Mouse (Mus musculus): ENCODE measurements around the gene Syn1. TPM values are rescaled to one million over a fixed set of nuclear protein-coding genes. Genes with fewer than 3 reads are reported as not detected.
A peak's percentile ranks its signal among the peaks of the same experiment; 100 is the strongest.

Gene Syn1
- total RNA-seq, 1 experiment: 1.6 TPM

DNA sequence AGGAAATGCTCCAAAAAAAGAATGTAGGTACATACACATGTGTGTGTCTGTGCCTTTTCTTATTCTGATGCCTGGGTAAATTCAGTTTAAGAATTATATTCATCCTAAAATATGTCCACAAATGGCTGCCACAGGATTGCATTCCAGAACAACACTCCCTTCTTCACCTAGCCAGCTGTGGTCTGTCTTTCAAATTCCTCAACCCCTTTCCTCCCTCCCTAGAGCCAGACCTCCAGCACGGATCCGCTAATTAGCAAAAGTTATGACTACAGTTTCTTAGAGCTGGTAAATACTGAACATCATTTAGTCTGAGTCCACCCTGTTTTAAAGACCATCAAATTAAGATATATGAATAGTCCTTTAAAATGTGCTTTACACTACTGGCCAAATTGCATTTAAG, 73.0 kb downstream of the Syn1 start:
- in situ Hi-C loops (cut with MboI; ENCODE audit: low sequenced_read_pairs in 2 of 2, unreplicated experiment in 2 of 2): no loop called here

DNA sequence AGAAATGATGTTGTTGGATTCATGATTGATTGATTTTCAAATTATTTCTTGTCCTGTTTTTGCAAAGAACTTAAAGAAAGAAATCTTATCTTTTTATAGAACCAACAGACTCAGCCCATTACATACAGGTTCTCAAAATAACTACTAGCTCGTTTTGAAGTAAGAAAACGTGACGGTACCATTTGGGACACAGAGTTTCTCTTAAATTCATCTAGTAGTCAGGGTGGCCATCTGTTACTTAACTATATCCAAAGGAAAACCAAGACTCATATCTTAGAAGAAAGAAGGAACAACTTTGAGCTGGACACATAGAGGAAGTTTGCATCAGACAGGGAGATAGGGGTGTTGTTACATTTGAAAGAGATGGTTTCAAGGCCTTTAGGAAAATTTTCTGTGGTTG, 73.6 kb downstream of the Syn1 start:
- DNase-seq (ENCODE audit: low read depth, low spot score): no peak
- Histone ChIP-seq H3K9me3 (ENCODE audit: control insufficient read depth, insufficient read depth, low read depth, low read length) (no peaks in the 10 kb centered on the region), H3K9ac (ENCODE audit: insufficient read depth, low read depth, low read length, poor library complexity, severe bottlenecking) (no peak overlapping the region), H3K4me1 (ENCODE audit: control insufficient read depth in 2 of 2, insufficient read depth in 2 of 2, low read length in 2 of 2, poor library complexity in 1 of 2) (0 out of 4 replicates have a peak, but pooled peaks cover 0 to 1% of the 10 kb centered on the region in 2 experiments), H3K4me3 (ENCODE audit: insufficient read depth in 1 of 2, low read depth in 1 of 2, low read length in 2 of 2, poor library complexity in 1 of 2, severe bottlenecking in 1 of 2) (no peak overlapping the region), H3K27ac (ENCODE audit: insufficient read depth, low read depth, low read length, poor library complexity, severe bottlenecking) (no peak overlapping the region), H3K36me3 (ENCODE audit: control insufficient read depth, insufficient read depth, low read length, poor library complexity, severe bottlenecking) (peaks cover 15% of the 10 kb centered on the region)
- in situ Hi-C loops (cut with MboI; ENCODE audit: low sequenced_read_pairs in 2 of 2, unreplicated experiment in 2 of 2): no loop called here
- no peak for TF ChIP-seq ZC3H11A (IDR thresholded peaks at IDR 0.05; ENCODE audit: borderline replicate concordance, low read depth, low read length)
- no peak for TF ChIP-seq ZNF384 (IDR thresholded peaks at IDR 0.05; ENCODE audit: low read depth, low read length)
- no peak for TF ChIP-seq MAFK (IDR thresholded peaks at IDR 0.05; ENCODE audit: insufficient read depth, low read depth, low read length)
- no peak for TF ChIP-seq HCFC1 (IDR thresholded peaks at IDR 0.05; ENCODE audit: borderline replicate concordance, insufficient read depth, low read length)
- TF ChIP-seq CHD2 (IDR thresholded peaks at IDR 0.05; ENCODE audit: low read depth, low read length): no peak

More for the DNA sequence above, 73.0 kb downstream of the Syn1 start:
- Histone ChIP-seq H3K27ac (ENCODE audit: insufficient read depth, low read depth, low read length, poor library complexity, severe bottlenecking) (no peak overlapping the region), H3K36me3 (ENCODE audit: control insufficient read depth, insufficient read depth, low read length, poor library complexity, severe bottlenecking) (peaks cover 15% of the 10 kb centered on the region), H3K9ac (ENCODE audit: insufficient read depth, low read depth, low read length, poor library complexity, severe bottlenecking) (no peak overlapping the region), H3K9me3 (ENCODE audit: control insufficient read depth, insufficient read depth, low read depth, low read length) (no peaks in the 10 kb centered on the region), H3K4me3 (ENCODE audit: insufficient read depth in 1 of 2, low read depth in 1 of 2, low read length in 2 of 2, poor library complexity in 1 of 2, severe bottlenecking in 1 of 2) (peak overlapping the region in 1 of 2 experiments; percentile 52; a peak in 2 of 4 replicates), H3K4me1 (ENCODE audit: control insufficient read depth in 2 of 2, insufficient read depth in 2 of 2, low read length in 2 of 2, poor library complexity in 1 of 2) (0 out of 4 replicates have a peak, but pooled peaks cover 0 to 1% of the 10 kb centered on the region in 2 experiments)
- no peak for TF ChIP-seq ZC3H11A (IDR thresholded peaks at IDR 0.05; ENCODE audit: borderline replicate concordance, low read depth, low read length)
- no peak for TF ChIP-seq ZNF384 (IDR thresholded peaks at IDR 0.05; ENCODE audit: low read depth, low read length)
- no peak for TF ChIP-seq MAFK (IDR thresholded peaks at IDR 0.05; ENCODE audit: insufficient read depth, low read depth, low read length)
- no peak for TF ChIP-seq CHD2 (IDR thresholded peaks at IDR 0.05; ENCODE audit: low read depth, low read length)
- no peak for TF ChIP-seq HCFC1 (IDR thresholded peaks at IDR 0.05; ENCODE audit: borderline replicate concordance, insufficient read depth, low read length)
- no peak for DNase-seq (ENCODE audit: low read depth, low spot score)

DNA sequence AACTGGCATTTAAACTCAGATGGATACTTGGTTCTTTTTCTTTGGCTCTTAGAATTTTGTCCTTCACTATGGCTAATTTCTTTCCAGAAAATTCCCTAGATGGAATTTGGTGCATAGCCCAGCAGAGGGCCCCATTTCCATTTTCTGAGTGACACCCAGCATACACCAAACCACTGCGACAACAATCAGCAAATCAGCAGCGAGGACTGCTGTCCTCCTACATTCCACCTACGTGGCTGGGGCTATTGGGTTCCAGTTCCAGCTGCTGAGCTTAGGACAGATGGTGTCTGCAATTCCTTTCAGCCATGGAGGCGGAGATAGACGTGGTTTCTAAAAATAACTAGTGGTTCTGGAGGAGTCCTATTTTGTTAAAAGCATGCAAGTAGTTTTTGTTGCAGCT, 91.9 kb downstream of the Syn1 start:
- Histone ChIP-seq H3K4me3 (ENCODE audit: insufficient read depth in 1 of 2, low read depth in 1 of 2, low read length in 2 of 2, poor library complexity in 1 of 2, severe bottlenecking in 1 of 2) (no peak overlapping the region), H3K9ac (ENCODE audit: insufficient read depth, low read depth, low read length, poor library complexity, severe bottlenecking) (no peak overlapping the region), H3K9me3 (ENCODE audit: control insufficient read depth, insufficient read depth, low read depth, low read length) (no peaks in the 10 kb centered on the region), H3K36me3 (ENCODE audit: control insufficient read depth, insufficient read depth, low read length, poor library complexity, severe bottlenecking) (no peaks in the 10 kb centered on the region), H3K4me1 (ENCODE audit: control insufficient read depth in 2 of 2, insufficient read depth in 2 of 2, low read length in 2 of 2, poor library complexity in 1 of 2) (no peaks in the 10 kb centered on the region), H3K27ac (ENCODE audit: insufficient read depth, low read depth, low read length, poor library complexity, severe bottlenecking) (no peak overlapping the region)
- in situ Hi-C loops (cut with MboI; ENCODE audit: low sequenced_read_pairs in 2 of 2, unreplicated experiment in 2 of 2): no loop called here
- peak; percentile 40 for DNase-seq (ENCODE audit: low read depth, low spot score)
- TF ChIP-seq CHD2 (IDR thresholded peaks at IDR 0.05; ENCODE audit: low read depth, low read length): no peak
- TF ChIP-seq ZC3H11A (IDR thresholded peaks at IDR 0.05; ENCODE audit: borderline replicate concordance, low read depth, low read length): no peak
- no peak for TF ChIP-seq HCFC1 (IDR thresholded peaks at IDR 0.05; ENCODE audit: borderline replicate concordance, insufficient read depth, low read length)
- no peak for TF ChIP-seq MAFK (IDR thresholded peaks at IDR 0.05; ENCODE audit: insufficient read depth, low read depth, low read length)
- TF ChIP-seq ZNF384 (IDR thresholded peaks at IDR 0.05; ENCODE audit: low read depth, low read length): no peak

DNA sequence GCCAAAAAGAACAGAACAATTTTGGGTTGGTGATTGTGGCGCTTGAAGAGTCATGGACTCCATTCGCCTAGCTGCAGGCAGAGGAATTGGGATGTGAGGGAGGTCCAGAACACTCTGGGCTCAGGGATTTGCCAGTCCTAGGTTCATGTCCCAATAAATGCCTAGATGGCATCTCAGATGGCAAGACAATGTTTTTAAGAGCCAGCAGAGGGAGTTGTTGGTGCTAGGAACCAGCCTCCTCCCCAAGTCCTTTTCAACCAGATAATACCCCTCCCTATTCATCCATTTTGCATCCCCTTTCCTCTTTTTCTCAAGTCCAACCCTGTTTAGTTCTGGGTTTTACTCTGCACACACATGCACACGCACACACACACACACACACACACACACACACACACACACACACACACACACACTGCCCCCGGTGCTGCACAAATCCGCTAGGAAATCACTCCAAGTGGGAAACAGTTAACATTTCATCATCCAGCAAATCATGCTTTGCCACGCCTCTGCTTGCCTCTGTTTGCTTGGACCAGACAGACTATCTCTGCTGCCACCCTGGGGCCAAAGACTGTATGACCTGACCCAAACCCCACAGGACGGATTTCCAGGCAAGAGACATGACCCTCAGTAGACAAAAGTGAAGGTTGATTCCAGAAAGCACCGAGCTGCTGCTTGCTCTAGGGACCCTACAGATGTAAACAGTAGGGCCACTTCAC, 100.9 kb downstream of the Syn1 start:
- Histone ChIP-seq H3K36me3 (ENCODE audit: control insufficient read depth, insufficient read depth, low read length, poor library complexity, severe bottlenecking) (no peaks in the 10 kb centered on the region), H3K27ac (ENCODE audit: insufficient read depth, low read depth, low read length, poor library complexity, severe bottlenecking) (peak overlapping the region; percentile 45; the same call in 1 of the 2 replicates), H3K4me1 (ENCODE audit: control insufficient read depth in 2 of 2, insufficient read depth in 2 of 2, low read length in 2 of 2, poor library complexity in 1 of 2) (no peaks in the 10 kb centered on the region), H3K9ac (ENCODE audit: insufficient read depth, low read depth, low read length, poor library complexity, severe bottlenecking) (peak overlapping the region; percentile 74; the same call in 1 of the 2 replicates), H3K9me3 (ENCODE audit: control insufficient read depth, insufficient read depth, low read depth, low read length) (no peaks in the 10 kb centered on the region), H3K4me3 (ENCODE audit: insufficient read depth in 1 of 2, low read depth in 1 of 2, low read length in 2 of 2, poor library complexity in 1 of 2, severe bottlenecking in 1 of 2) (peak overlapping the region; percentile 58 to 78)
- in situ Hi-C loops (cut with MboI; ENCODE audit: low sequenced_read_pairs in 2 of 2, unreplicated experiment in 2 of 2): no loop called here
- peak; percentile 35 for DNase-seq (ENCODE audit: low read depth, low spot score)
- TF ChIP-seq ZC3H11A (IDR thresholded peaks at IDR 0.05; ENCODE audit: borderline replicate concordance, low read depth, low read length) (no peak), CHD2 (IDR thresholded peaks at IDR 0.05; ENCODE audit: low read depth, low read length) (no peak), ZNF384 (IDR thresholded peaks at IDR 0.05; ENCODE audit: low read depth, low read length) (no peak), HCFC1 (IDR thresholded peaks at IDR 0.05; ENCODE audit: borderline replicate concordance, insufficient read depth, low read length) (no peak), MAFK (IDR thresholded peaks at IDR 0.05; ENCODE audit: insufficient read depth, low read depth, low read length) (no peak)

Data from ES-E14 (cell line).